Mouse (Mus musculus) cerebellum, adult 2 months (tissue): ENCODE data around the gene Clic1.

ENCODE experiments used
- CTCF ChIP-seq: fragments of 200-500 bp; IDR thresholded peaks from 2 replicates; pipeline ENCODE4 v1.5.1; 2011; ENCODE audit warnings: low read depth, mild to moderate bottlenecking, control low read depth, low read length, moderate library complexity, borderline replicate concordance; ENCODE audit not compliant: insufficient read depth
- POLR2A ChIP-seq: fragments of 200-500 bp; IDR thresholded peaks from 2 replicates; pipeline ENCODE4 v1.6.1; 2011; ENCODE audit warnings: low read length, control low read depth, borderline replicate concordance; ENCODE audit not compliant: insufficient read depth

DNA sequence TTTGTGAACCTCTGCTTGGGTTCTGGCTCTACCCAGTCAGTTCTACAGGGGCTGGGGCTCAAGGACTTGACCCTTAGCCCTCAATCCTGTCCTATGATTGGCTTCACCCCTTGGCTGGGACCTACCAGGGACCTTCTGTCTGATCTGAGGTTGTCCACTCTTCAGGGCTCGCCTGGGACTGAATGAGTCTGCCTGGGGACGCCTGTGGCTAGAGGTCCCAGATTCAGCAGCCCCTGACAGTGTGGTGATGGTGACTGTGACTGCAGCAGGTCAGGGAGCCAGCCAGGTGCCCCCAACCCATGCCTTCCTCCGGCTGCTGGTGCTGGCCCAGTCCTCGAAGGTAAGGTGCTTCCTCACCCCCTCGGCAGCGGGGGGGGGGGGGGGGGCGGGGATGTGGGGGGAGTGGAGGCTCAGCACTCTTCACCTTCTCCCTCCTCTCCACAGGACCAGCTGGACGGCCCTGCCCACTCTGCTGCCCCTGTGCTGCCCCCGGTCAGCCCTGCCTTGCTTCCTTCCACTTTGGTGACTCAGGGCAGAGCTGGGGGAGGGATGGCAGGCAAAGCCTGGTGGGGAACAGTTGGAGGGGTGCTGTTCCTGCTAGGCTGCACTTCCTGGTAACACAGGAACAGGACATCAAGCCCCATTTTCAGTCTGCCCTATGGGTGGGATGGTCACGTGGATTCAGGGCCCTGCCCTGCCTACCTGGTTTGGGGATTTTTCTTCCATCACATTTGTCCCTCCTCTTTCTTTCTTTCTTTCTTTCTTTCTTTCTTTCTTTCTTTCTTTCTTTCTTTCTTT, 24.9 kb upstream of the Clic1 start:
- TF ChIP-seq POLR2A (no peak), CTCF (no peak)
